Mouse (Mus musculus): ENCODE data around the gene Armc6. TPM values are rescaled to one million over a fixed set of nuclear protein-coding genes. Genes with fewer than 3 reads are reported as not detected.

The Armc6 gene
- 132 and 134 TPM in 2 replicates for polyA plus RNA-seq (2015; fragmentation: Nextera tagmentation; extraction: Ambion mirVana)

GRCm38 (mm10) chr8:70234080-70234780 lies at the start of gene Armc6, which contains the start of gene Sugp2:
TSS of gene Armc6 (minus strand) at chr8:70234466.
TSS of gene Sugp2 (plus strand) at chr8:70234226.
- Histone ChIP-seq H3K4me3 (ENCODE audit: low read length) (peak within 1 kb of the TSS; percentile 81), H3K9me3 (ENCODE audit: control insufficient read depth, low read length) (no peaks in the 10 kb centered on the region), H3K27ac (ENCODE audit: low read depth, low read length) (peak within 1 kb of the TSS; percentile 97), H3K4me1 (ENCODE audit: control insufficient read depth, insufficient read depth, low read depth, low read length) (peaks cover 24% of the 10 kb centered on the region), H3K4me2 (ENCODE audit: low read length) (peak within 1 kb of the TSS; percentile 87), H3K9ac (ENCODE audit: low read depth, low read length) (peak within 1 kb of the TSS; percentile 97), H3K27me3 (replicated peaks; ENCODE audit: control insufficient read depth, insufficient read depth, low read length) (no peaks in the 10 kb centered on the region), H3K36me3 (ENCODE audit: control insufficient read depth, insufficient read depth, low read length) (peaks cover 33% of the 10 kb centered on the region)
- under 1% methylated on average over 65 of the region's 67 CpGs for WGBS
- peak; percentile 96 for ATAC-seq

GRCm38 (mm10) chr8:70283136-70284077 lies 49.1 kb upstream of the Armc6 start:
- Histone ChIP-seq H3K4me3 (ENCODE audit: low read length) (peak overlapping the region; percentile 72), H3K36me3 (ENCODE audit: control insufficient read depth, insufficient read depth, low read length) (0 out of 2 replicates have a peak, but pooled peaks cover 7% of the 10 kb centered on the region), H3K4me2 (ENCODE audit: low read length) (peak overlapping the region; percentile 71), H3K4me1 (ENCODE audit: control insufficient read depth, insufficient read depth, low read depth, low read length) (peaks cover 12% of the 10 kb centered on the region), H3K9me3 (ENCODE audit: control insufficient read depth, low read length) (no peaks in the 10 kb centered on the region), H3K27me3 (replicated peaks; ENCODE audit: control insufficient read depth, insufficient read depth, low read length) (no peaks in the 10 kb centered on the region), H3K9ac (ENCODE audit: low read depth, low read length) (peak overlapping the region; percentile 82), H3K27ac (ENCODE audit: low read depth, low read length) (peak overlapping the region; percentile 51; the same call in 1 of the 2 replicates)
- 1% methylated on average over 35 of the region's 55 CpGs for WGBS
- peak; percentile 51 for ATAC-seq

- ATAC-seq: peak; percentile 83
- WGBS: under 1% methylated on average over 30 of the region's 36 CpGs
- peak within 1 kb of the TSS; percentile 71 for H3K4me2 ChIP-seq (ENCODE audit: low read length)
- H3K9ac ChIP-seq (ENCODE audit: low read depth, low read length): peak within 1 kb of the TSS; percentile 82
- H3K27me3 ChIP-seq (replicated peaks; ENCODE audit: control insufficient read depth, insufficient read depth, low read length): no peaks in the 10 kb centered on the region
- H3K9me3 ChIP-seq (ENCODE audit: control insufficient read depth, low read length): no peaks in the 10 kb centered on the region
- peak within 1 kb of the TSS; percentile 72 for H3K4me3 ChIP-seq (ENCODE audit: low read length)
- H3K27ac ChIP-seq (ENCODE audit: low read depth, low read length): peak within 1 kb of the TSS; percentile 51; the same call in 1 of the 2 replicates
- 0 out of 2 replicates have a peak, but pooled peaks cover 7% of the 10 kb centered on the region for H3K36me3 ChIP-seq (ENCODE audit: control insufficient read depth, insufficient read depth, low read length)
- peaks cover 12% of the 10 kb centered on the region for H3K4me1 ChIP-seq (ENCODE audit: control insufficient read depth, insufficient read depth, low read depth, low read length)
Measured at GRCm38 (mm10) chr8:70282603-70283135, 48.4 kb upstream of the Armc6 start, which contains the start of gene Homer3. TSS of gene Homer3 (plus strand) at chr8:70282827.

- Histone ChIP-seq H3K4me1 (ENCODE audit: control insufficient read depth, insufficient read depth, low read depth, low read length) (peaks cover 12% of the 10 kb centered on the region), H3K27me3 (replicated peaks; ENCODE audit: control insufficient read depth, insufficient read depth, low read length) (no peaks in the 10 kb centered on the region), H3K9ac (ENCODE audit: low read depth, low read length) (0 out of 2 replicates have a peak overlapping the region, but pooled peaks have one; percentile 28), H3K27ac (ENCODE audit: low read depth, low read length) (no peak overlapping the region), H3K4me2 (ENCODE audit: low read length) (no peak overlapping the region), H3K9me3 (ENCODE audit: control insufficient read depth, low read length) (no peaks in the 10 kb centered on the region), H3K36me3 (ENCODE audit: control insufficient read depth, insufficient read depth, low read length) (0 out of 2 replicates have a peak, but pooled peaks cover 5% of the 10 kb centered on the region), H3K4me3 (ENCODE audit: low read length) (no peak overlapping the region)
- WGBS: 49% methylated on average over 3 of the region's 3 CpGs
- no peak for ATAC-seq
Measured at GRCm38 (mm10) chr8:70281001-70281400, 46.7 kb upstream of the Armc6 start.

- 72% methylated on average over 8 of the region's 8 CpGs for WGBS
- Histone ChIP-seq H3K36me3 (ENCODE audit: control insufficient read depth, insufficient read depth, low read length) (no peaks in the 10 kb centered on the region), H3K27ac (ENCODE audit: low read depth, low read length) (no peak overlapping the region), H3K9ac (ENCODE audit: low read depth, low read length) (0 out of 2 replicates have a peak overlapping the region, but pooled peaks have one; percentile 4), H3K4me1 (ENCODE audit: control insufficient read depth, insufficient read depth, low read depth, low read length) (peaks cover 10% of the 10 kb centered on the region), H3K4me3 (ENCODE audit: low read length) (no peak overlapping the region), H3K4me2 (ENCODE audit: low read length) (no peak overlapping the region), H3K27me3 (replicated peaks; ENCODE audit: control insufficient read depth, insufficient read depth, low read length) (no peaks in the 10 kb centered on the region), H3K9me3 (ENCODE audit: control insufficient read depth, low read length) (no peaks in the 10 kb centered on the region)
- ATAC-seq: no peak
Measured at GRCm38 (mm10) chr8:70279266-70279665, 45.0 kb upstream of the Armc6 start.

GRCm38 (mm10) chr8:70278175-70278574 lies 43.9 kb upstream of the Armc6 start:
- no peaks in the 10 kb centered on the region for H3K27me3 ChIP-seq (replicated peaks; ENCODE audit: control insufficient read depth, insufficient read depth, low read length)
- no peak for ATAC-seq
- WGBS: 60% methylated on average over 15 of the region's 15 CpGs
- H3K4me3 ChIP-seq (ENCODE audit: low read length): no peak overlapping the region
- no peaks in the 10 kb centered on the region for H3K9me3 ChIP-seq (ENCODE audit: control insufficient read depth, low read length)
- H3K36me3 ChIP-seq (ENCODE audit: control insufficient read depth, insufficient read depth, low read length): no peaks in the 10 kb centered on the region
- H3K27ac ChIP-seq (ENCODE audit: low read depth, low read length): no peak overlapping the region
- peak overlapping the region; percentile 3; the same call in 1 of the 2 replicates for H3K4me2 ChIP-seq (ENCODE audit: low read length)
- H3K4me1 ChIP-seq (ENCODE audit: control insufficient read depth, insufficient read depth, low read depth, low read length): peaks cover 6% of the 10 kb centered on the region; the same call in 1 of the 2 replicates
- H3K9ac ChIP-seq (ENCODE audit: low read depth, low read length): peak overlapping the region; percentile 23; the same call in 1 of the 2 replicates

- H3K4me1 ChIP-seq (ENCODE audit: control insufficient read depth, insufficient read depth, low read depth, low read length): no peaks in the 10 kb centered on the region
Measured at GRCm38 (mm10) chr8:70276476-70276875, 42.2 kb upstream of the Armc6 start.

GRCm38 (mm10) chr8:70274350-70274749 lies 40.1 kb upstream of the Armc6 start:
- no peak overlapping the region for H3K4me2 ChIP-seq (ENCODE audit: low read length)
- no peak overlapping the region for H3K9ac ChIP-seq (ENCODE audit: low read depth, low read length)
- ATAC-seq: no peak
- H3K27me3 ChIP-seq (replicated peaks; ENCODE audit: control insufficient read depth, insufficient read depth, low read length): no peaks in the 10 kb centered on the region
- H3K9me3 ChIP-seq (ENCODE audit: control insufficient read depth, low read length): no peaks in the 10 kb centered on the region
- H3K4me3 ChIP-seq (ENCODE audit: low read length): no peak overlapping the region
- no peak overlapping the region for H3K27ac ChIP-seq (ENCODE audit: low read depth, low read length)
- no peaks in the 10 kb centered on the region for H3K4me1 ChIP-seq (ENCODE audit: control insufficient read depth, insufficient read depth, low read depth, low read length)
- H3K36me3 ChIP-seq (ENCODE audit: control insufficient read depth, insufficient read depth, low read length): no peaks in the 10 kb centered on the region

More at GRCm38 (mm10) chr8:70276476-70276875, 42.2 kb upstream of the Armc6 start:
- no peak overlapping the region for H3K9ac ChIP-seq (ENCODE audit: low read depth, low read length)
- ATAC-seq: no peak
- no peaks in the 10 kb centered on the region for H3K36me3 ChIP-seq (ENCODE audit: control insufficient read depth, insufficient read depth, low read length)
- no peak overlapping the region for H3K4me3 ChIP-seq (ENCODE audit: low read length)
- no peak overlapping the region for H3K4me2 ChIP-seq (ENCODE audit: low read length)
- H3K27me3 ChIP-seq (replicated peaks; ENCODE audit: control insufficient read depth, insufficient read depth, low read length): no peaks in the 10 kb centered on the region
- no peak overlapping the region for H3K27ac ChIP-seq (ENCODE audit: low read depth, low read length)
- 92% methylated on average over 3 of the region's 3 CpGs for WGBS
- H3K9me3 ChIP-seq (ENCODE audit: control insufficient read depth, low read length): no peaks in the 10 kb centered on the region
